Mouse (Mus musculus) C2C12 (cell line): Measurements from ENCODE around the gene Acsf3. TPM values are rescaled to one million over a fixed set of nuclear protein-coding genes. Genes with fewer than 3 reads are reported as not detected.

Experiments used
- H3K27me3 ChIP-seq: one replicate; pipeline ENCODE4 v1.6.1; 2011; ENCODE audit not compliant: control insufficient read depth, insufficient read depth, insufficient read length
- H3K36me3 ChIP-seq: one replicate; pipeline ENCODE4 v1.6.1; 2011; ENCODE audit not compliant: control insufficient read depth, insufficient read depth
- H3K4me3 ChIP-seq: one replicate; pipeline ENCODE4 v1.5.1; 2011; ENCODE audit warnings: mild to moderate bottlenecking, control low read depth; ENCODE audit not compliant: poor library complexity, insufficient read depth, severe bottlenecking
- H3K79me2 ChIP-seq: one replicate; pipeline ENCODE4 v1.6.1; 2011; ENCODE audit not compliant: control insufficient read depth, insufficient read depth
- H3K79me3 ChIP-seq: one replicate; pipeline ENCODE4 v1.6.1; 2011; ENCODE audit warnings: low read depth, control low read depth
- H3ac ChIP-seq: one replicate; pipeline ENCODE3; 2011; ENCODE audit warnings: low read depth; ENCODE audit not compliant: control insufficient read depth, insufficient read length
- CEBPB ChIP-seq: IDR thresholded peaks from one replicate; pipeline ENCODE4 v1.6.1; 2011; ENCODE audit warnings: low read depth, mild to moderate bottlenecking, control low read depth, moderate library complexity
- CTCF ChIP-seq: IDR thresholded peaks from one replicate; pipeline ENCODE4 v1.5.1; 2011; ENCODE audit not compliant: control insufficient read depth, insufficient read depth, insufficient read length
- FOSL1 ChIP-seq: IDR thresholded peaks from one replicate; pipeline ENCODE4 v1.8.0; 2011; ENCODE audit warnings: mild to moderate bottlenecking, low read length; ENCODE audit not compliant: poor library complexity, insufficient read depth, severe bottlenecking
- MAX ChIP-seq: IDR thresholded peaks from one replicate; pipeline ENCODE4 v1.6.1; 2011; ENCODE audit warnings: mild to moderate bottlenecking, control low read depth
- MYOD1 ChIP-seq: IDR thresholded peaks from one replicate; pipeline ENCODE4 v1.6.1; 2011; ENCODE audit warnings: low read depth; ENCODE audit not compliant: control insufficient read depth, insufficient read length
- MYOG ChIP-seq: IDR thresholded peaks from one replicate; pipeline ENCODE4 v1.6.1; 2011; ENCODE audit not compliant: control insufficient read depth, insufficient read length; ENCODE audit errors: extremely low read depth
- USF1 ChIP-seq: IDR thresholded peaks from one replicate; pipeline ENCODE4 v1.6.1; 2011; ENCODE audit warnings: low read depth, mild to moderate bottlenecking, control low read depth, moderate library complexity
- polyA plus RNA-seq: library from polyadenylated mRNA; unstranded; fragments of >200 nt; fragmentation: generic; extraction: Trizol; gene quantifications from one replicate; pipeline ENCODE4 v1.2.1, GENCODE M21; 2012; ENCODE audit warnings: missing spikeins

The Acsf3 gene
- polyA plus RNA-seq, 1 experiment, result 6.1 TPM

DNA sequence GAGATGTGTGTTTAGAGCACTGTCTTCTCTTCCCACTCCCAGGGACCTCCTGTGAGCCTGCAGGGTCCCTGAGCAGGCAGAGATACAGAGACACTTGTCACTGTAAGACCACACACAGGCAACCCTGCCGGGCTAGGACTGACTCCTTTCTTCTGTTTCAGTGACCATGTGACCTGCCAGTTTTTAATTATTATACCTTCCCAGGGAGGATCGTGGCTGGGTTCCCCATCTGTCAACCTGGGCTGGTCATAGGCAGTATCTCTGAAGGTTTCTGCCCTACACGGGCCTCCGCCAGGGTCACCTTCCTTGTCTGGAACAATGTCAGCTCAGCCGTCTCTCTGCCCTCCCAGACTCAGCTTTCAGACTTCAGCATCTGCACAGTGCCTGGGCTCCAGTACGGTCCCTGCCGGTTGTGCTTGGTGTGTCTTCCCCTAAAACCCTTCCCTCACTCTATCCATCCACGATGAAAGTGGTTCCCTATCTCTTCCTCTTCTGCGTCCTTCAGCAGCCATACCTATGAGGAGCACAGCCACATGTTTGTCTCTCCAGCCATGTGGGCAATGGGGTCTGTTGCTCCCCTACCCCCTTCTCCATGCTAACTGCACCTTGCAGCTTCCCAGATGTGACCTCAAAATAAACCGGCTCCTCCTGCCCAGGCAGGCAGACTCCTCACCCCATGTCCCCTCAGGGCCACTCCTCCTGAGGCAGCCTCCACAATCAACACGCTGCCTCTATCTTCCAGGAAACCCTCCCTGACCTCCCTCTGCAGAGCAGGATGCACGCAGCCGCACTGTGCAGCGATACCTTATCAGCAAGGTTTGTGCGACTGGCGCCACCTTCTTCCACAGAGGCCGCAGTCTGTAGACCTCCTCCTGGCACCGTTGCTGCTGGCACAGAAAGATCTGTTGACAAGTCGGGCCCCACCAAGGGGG is 39.5 kb upstream of the Acsf3 start:
- H3K36me3 ChIP-seq, result no peaks in the 10 kb centered on the region
- H3ac ChIP-seq, result no peak overlapping the region
- H3K27me3 ChIP-seq, result peaks cover 93% of the 10 kb centered on the region
- TF ChIP-seq FOSL1, result no peak
- no peak for TF ChIP-seq MAX
- TF ChIP-seq MYOD1, result no peak
- no peak for TF ChIP-seq USF1
- no peak for TF ChIP-seq CEBPB
- no peak for TF ChIP-seq CTCF
- no peak for TF ChIP-seq MYOG
- H3K79me3 ChIP-seq, result no peaks in the 10 kb centered on the region
- H3K4me3 ChIP-seq, result no peak overlapping the region
- H3K79me2 ChIP-seq, result no peaks in the 10 kb centered on the region

DNA sequence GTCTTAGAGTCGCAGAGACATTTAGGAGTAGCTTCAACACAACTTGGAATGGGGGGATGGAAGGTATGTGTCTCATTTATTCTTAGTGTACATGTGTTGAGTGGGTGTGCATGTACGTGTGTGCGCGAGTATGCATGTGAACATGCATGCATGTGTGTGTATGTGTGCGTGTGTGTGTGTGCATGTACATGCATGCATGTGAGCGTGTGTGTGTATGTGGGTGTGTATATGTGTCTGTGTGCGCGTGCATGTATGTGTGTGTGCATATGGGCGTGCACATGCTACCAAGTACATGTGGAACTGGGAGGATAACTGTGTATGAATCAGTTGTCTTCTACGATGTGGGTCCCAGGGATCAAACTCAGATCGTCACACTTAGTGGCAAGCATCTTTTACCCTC is 38.7 kb upstream of the Acsf3 start:
- H3K4me3 ChIP-seq, result no peak overlapping the region
- peaks cover 94% of the 10 kb centered on the region for H3K27me3 ChIP-seq
- no peaks in the 10 kb centered on the region for H3K79me3 ChIP-seq
- H3K79me2 ChIP-seq, result no peaks in the 10 kb centered on the region
- TF ChIP-seq USF1 (no peak), MYOG (no peak), FOSL1 (no peak), CTCF (no peak), CEBPB (no peak), MYOD1 (no peak), MAX (no peak)
- no peak overlapping the region for H3ac ChIP-seq
- no peaks in the 10 kb centered on the region for H3K36me3 ChIP-seq

DNA sequence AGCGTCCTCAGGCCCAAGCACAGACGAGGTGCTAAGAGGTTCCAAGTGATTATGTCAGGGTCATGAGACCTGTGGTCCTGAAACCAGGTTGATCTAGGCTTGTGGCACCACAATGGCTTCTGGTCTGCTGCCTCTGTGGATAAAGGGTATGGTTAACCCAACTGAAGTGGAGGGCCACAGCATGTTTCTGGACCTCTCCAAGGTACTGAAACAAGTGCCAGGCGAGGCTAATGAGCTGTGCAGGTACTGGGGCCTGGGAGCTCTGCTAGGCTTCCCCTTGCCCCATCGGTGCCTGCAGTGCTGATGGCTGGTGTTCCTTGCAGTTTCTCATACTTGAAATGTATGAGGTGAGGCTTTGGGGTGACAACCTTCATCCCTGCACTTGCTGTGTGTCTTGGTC is 38.2 kb upstream of the Acsf3 start:
- no peaks in the 10 kb centered on the region for H3K79me2 ChIP-seq

DNA sequence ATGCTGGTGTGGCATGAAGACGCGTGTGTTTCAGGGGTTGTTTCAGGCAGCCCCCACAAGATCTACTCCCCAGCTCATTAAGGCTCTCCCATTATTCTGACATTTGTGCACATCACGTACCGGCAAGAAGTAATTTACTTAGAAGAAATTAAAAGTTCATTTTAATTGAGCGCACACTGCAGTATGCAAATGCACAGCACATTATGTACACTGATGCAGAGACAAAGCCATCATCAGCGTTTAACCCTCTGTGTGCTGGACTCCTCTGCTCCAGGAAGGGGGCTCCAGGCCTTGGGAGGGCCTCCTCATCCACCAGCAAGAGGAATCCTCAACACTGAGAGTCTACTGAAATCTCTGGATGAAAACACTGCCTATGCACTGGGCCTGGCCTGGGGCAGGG is 37.4 kb upstream of the Acsf3 start:
- TF ChIP-seq MAX, result no peak
- TF ChIP-seq MYOG, result no peak
- TF ChIP-seq MYOD1, result no peak
- no peaks in the 10 kb centered on the region for H3K79me2 ChIP-seq
- H3K36me3 ChIP-seq, result no peaks in the 10 kb centered on the region
- H3ac ChIP-seq, result no peak overlapping the region
- H3K27me3 ChIP-seq, result peaks cover 95% of the 10 kb centered on the region
- no peak overlapping the region for H3K4me3 ChIP-seq
- no peaks in the 10 kb centered on the region for H3K79me3 ChIP-seq

More for the DNA sequence above, 38.2 kb upstream of the Acsf3 start:
- TF ChIP-seq CTCF (no peak), USF1 (no peak), MAX (no peak), CEBPB (no peak), FOSL1 (no peak), MYOD1 (no peak), MYOG (no peak)
- Histone ChIP-seq H3K36me3 (no peaks in the 10 kb centered on the region), H3K4me3 (no peak overlapping the region), H3K79me3 (no peaks in the 10 kb centered on the region), H3ac (no peak overlapping the region), H3K27me3 (peaks cover 94% of the 10 kb centered on the region)

DNA sequence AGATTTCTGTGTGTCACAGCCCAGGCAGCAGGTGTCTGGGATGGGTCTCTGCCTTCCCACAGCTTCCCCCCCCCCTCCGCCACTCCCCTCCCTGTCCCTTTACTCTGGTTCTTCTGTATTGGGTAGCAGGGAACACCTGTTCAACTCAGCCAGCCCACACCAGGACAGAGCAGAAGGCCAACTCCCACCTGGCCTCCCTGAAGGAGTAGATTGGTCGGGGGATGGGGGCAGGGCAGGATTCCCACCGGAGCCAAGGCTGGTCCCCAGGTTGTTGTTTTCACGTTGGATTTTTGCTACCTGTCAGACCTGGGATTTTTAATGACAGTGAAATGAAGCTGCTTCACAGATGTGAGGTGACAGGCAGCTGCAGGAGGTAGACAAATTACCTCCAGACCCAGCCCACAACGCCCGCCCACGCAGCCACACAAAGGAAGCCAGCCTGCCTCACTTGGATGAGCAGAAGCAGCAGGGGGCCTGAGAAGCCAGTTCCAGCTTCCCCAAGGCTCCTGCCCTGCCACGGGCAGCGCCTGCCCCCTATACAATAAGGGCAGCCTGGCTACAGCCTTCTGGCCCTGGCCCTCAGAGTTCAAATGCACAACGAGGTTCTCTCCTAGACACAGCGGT is 36.1 kb upstream of the Acsf3 start:
- H3ac ChIP-seq, result no peak overlapping the region
- H3K27me3 ChIP-seq, result peaks cover 93% of the 10 kb centered on the region
- H3K79me2 ChIP-seq, result no peaks in the 10 kb centered on the region
- no peak overlapping the region for H3K4me3 ChIP-seq
- peak; percentile 3 for TF ChIP-seq MYOD1
- no peak for TF ChIP-seq CEBPB
- no peaks in the 10 kb centered on the region for H3K36me3 ChIP-seq
- no peaks in the 10 kb centered on the region for H3K79me3 ChIP-seq

DNA sequence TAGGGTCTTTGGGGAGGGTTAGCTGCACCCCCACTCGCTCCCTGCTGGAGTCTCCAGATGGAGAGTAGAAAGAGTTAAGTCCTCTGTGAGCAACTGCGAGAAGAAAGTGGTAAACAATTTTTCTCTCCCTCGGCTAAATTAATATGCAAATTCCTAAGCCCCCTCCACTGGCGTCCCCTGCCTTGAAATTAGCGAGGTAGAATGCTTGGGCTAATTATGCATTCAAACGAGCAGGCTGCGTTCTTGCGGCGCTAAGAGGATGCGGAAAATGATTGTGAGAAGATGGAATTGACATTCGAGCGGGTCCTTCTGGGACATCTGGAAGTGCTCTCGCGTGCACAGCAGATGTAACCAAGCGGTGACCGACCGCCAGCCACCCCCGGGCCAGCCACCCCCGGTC is 32.8 kb upstream of the Acsf3 start:
- no peaks in the 10 kb centered on the region for H3K36me3 ChIP-seq
- TF ChIP-seq CEBPB (no peak), MYOG (no peak), MAX (no peak), USF1 (no peak)
- no peaks in the 10 kb centered on the region for H3K79me3 ChIP-seq
- no peaks in the 10 kb centered on the region for H3K79me2 ChIP-seq
- H3K4me3 ChIP-seq, result no peak overlapping the region
- H3ac ChIP-seq, result no peak overlapping the region
- H3K27me3 ChIP-seq, result peaks cover 94% of the 10 kb centered on the region
